Mouse (Mus musculus): Measurements from ENCODE around the gene Itpr3. TPM values are rescaled to one million over a fixed set of nuclear protein-coding genes. Genes with fewer than 3 reads are reported as not detected.

The Itpr3 gene
- 1 to 10 TPM; 4.6 to 6.8 TPM for total RNA-seq (2021)

DNA sequence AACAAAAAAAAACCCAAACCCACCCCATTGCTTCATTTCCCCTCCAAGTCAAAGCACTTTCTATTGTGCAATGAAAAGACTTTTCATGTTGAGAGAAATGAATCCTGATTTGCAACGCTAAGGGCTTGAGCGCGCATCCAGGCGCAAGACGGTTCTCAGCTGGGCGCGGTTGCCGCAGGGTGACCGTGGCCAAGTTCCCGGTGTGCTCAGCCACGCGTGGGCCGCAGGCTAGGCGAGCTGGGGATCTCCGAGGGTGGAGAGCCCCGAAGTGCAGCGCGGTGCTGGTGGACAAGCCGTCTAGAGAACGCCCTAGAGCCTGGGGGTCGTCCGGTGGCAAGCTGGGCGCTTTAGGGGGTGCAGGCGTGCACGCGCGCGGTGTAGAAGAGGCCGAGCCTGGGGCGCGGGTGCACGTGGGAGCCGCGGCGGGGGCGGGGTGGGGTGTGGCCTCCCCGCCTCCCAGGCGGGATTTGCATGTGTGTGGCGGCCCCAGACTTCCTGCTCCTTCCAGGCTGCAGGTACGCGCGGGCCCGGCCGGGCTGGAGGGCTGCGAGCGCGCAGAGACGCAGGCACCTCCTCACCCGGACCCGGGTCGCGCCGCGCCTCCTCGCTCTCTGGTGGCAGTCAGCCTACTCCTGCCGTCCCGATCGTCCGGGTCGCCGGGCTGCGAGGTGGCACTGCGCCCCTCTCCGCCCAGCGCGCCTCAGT, at the start of gene Itpr3:
Gene Itpr3 (plus strand): TSS at position 493 of the 705 bp plus-strand sequence.
- intact Hi-C loops (cut with DNase I): no loop called here

DNA sequence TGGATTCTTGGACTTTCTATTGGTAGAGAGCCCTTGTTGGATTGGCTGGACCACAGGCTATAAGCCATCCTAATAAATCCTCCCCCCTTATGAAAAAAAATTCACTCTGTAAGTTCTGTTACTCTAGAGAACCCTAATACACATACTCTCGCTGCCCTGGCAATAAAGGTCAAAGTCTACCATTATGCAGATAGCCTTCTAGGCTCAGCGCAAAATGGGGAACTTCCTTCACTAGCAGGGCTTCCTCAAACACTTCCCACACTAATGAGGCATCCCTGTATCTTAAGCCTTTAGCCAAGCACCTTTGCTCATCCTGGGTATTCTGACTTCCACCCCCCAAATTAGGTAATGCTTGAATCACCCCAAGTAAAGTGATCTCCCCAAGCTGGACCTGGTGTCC, 48.8 kb upstream of the Itpr3 start:
- intact Hi-C loops (cut with DNase I): no loop called here
- no peak for DNase-seq (ENCODE audit: low spot score)

More for the DNA sequence above, at the start of gene Itpr3:
- DNase-seq (ENCODE audit: low spot score): peak; percentile 67

DNA sequence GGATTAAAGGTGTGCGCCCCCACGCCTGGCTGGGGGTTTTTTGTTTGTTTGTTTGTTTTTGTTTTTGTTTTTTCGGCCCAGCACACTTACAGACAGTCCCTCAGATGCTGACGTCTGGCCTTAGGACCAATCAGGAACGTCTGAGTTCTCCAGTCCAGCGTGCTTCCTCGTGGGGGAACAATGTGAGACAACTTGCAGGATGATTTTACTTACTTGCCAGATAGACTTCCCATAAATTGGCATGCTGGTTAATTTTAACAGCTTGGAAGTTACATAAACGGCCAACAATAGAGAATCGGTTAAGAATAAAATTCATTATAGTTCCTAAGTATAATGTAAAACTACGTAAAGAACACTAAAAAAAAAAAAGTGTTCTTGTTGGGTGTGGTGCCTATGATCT, 45.9 kb upstream of the Itpr3 start:
- intact Hi-C loops (cut with DNase I): no loop called here
- no peak for DNase-seq (ENCODE audit: low spot score)

DNA sequence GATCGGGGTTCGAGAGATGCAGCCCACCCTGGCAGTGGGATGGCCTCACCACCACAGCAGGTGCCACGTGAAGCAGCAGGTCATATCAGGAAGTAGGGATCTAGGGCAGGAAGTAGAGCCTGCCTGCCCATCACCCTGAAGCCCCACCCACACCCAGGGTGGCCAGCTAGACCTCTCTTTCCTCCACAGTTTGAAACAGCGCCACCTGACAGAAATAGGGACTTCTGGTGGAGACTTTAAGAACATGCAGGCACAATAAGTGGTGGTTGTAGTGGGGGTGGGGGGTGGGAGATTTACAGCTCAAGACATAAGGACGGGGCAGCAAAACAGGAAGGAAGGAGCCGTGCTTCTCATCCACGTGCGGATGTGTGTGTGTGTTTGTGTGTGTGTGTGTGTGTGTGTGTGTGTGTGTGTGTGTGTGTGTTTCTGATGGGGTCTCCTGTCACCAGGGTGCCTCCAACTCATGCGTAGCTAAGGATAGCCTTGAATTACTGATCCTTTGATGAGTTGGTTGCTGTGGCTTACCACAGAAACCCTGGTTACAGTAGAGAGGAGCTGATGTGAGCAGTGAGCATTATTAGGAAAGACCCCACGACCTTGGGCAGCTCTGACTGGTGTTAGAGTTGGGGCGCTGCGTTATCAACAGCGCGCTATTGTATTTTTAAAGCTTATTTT, 45.0 kb upstream of the Itpr3 start:
- intact Hi-C loops (cut with DNase I): no loop called here
- DNase-seq (ENCODE audit: low spot score): no peak

DNA sequence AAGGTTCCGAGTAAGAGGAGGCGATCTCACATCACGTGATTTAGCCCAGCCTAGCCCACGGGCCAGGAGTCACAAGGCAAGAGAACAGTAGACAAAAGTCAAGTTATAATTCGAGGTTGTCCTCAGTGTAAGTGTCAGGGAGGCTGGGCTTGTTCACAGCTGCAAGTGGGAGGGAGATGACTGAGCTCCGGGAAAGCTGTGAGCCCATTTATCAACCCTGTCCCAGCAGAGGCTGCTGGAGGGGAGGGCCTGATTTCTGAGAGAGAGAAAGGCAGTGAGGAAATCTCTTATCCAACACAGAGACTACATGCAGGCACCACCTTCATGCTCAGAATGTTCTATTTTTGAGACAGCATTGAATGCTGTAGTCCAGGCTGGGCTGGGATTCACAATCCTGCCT, 44.2 kb upstream of the Itpr3 start:
- intact Hi-C loops (cut with DNase I): no loop called here
- DNase-seq (ENCODE audit: low spot score): no peak

DNA sequence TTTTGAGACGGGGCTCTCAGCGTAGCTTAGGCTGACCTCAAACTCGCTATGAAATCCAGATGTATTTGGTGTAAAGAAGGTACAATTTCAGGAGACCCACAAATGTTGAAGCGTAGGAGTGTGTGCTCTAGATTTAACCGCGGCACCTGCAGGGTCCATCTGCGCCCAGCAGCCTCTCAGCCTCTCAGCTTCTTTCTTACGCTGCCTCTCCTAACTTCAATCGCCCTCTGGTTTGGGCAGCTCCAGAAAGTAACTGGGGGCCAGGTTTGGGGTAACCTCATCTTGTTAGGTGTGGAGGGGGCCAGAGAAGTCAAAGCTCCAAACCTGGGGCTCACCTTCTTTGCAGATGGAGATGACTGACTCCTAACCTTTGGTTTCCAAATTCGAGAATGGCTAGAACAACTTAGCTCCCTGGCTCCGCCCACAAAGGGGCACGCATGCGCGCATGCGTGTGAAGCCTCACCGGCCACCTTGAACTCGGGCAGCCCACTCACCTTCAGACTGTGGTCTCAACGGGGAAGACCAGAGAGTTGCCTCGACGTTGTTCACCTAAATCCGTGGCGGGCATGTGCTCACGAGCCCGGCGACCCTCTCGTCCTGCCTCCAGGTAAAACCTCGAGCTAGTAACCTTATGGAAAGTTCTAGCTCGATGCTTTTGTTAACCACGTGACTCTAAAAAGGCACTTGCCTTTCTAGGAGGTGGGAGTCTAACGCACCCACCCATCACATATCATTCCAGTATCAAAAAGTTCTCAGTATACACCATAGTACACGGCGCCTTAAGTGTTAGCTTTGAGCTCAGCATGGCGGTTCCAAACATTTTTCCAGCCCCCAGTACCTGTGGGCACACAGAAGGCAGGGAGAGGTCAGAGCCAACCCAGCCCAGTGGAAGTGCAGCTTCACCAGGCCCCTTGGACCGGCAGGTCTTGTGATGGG, 39.3 kb upstream of the Itpr3 start:
- peak; percentile 60 for DNase-seq (ENCODE audit: low spot score)
- intact Hi-C loops (cut with DNase I): no loop called here

DNA sequence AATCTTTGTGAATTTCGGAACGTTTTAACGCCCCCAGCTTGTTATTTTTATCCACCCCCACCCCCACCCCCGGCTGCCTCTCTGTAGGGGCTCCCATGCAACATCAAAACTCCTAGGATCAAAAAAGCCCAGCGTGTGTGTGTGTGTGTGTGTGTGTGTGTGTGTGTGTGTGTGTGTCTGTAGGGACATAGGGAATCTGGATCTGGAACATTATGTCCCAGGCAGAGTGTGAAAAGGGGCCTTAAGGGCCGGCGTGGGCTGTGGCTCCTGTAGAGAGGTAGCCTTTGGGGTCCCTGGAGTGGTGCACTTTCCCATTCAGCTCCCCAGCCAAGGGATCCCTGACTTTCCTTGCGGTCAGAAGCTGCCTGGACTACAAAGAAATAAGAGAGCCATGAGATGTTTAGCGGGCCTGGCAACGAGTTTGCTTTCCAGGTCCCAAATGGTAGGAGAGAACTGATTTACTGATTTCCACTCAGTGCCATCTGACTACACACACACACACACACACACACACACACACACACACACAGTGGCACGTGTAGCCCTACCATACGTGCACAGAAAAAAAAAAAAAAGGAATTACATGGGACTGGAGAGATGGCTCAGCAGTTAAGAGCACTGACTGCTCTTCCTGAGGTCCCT, 38.4 kb upstream of the Itpr3 start:
- intact Hi-C loops (cut with DNase I): no loop called here
- no peak for DNase-seq (ENCODE audit: low spot score)

DNA sequence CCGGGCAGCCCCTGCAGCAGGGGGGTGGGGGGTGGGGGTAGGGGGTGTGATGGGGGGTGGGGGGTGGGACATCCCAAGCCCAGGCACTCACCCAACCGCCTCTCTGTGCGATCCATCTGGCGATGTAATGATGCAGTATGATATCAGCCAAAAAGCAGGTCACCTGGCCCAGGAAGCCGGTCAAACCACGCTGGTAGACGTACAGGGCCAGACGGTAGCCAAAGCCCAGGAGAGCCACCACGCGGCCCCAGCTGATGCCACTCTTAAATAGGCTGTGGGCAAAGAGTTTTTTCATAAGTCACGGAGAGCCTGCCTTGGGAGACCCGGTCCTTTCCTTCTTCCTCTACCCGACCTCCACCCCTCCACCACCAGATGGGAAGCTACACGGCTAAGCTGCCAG, 36.0 kb upstream of the Itpr3 start:
- no peak for DNase-seq (ENCODE audit: low spot score)
- intact Hi-C loops (cut with DNase I): loop anchor here (2.0 kb wide), 1 partner anchor 48 kb away; the partner anchor contains the start of gene Zbtb9

DNA sequence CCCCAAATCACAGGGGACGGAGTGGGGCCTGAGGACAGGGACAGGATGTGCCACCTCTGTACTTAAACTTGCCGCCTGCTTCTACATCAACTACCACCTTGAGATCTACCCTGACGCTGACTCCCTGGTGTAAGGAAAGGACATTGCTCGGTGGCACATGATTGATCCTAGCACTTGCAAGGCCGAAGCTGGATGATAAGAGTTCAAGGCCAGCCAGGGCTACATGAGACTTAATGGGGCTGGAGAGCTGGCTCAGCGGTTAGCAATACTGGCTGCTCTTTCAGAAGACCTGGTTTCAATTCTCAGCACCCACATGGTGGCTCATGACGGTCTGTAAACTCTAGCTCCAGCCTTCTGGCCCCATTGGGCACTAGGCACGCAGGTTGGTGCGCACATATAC, 35.4 kb upstream of the Itpr3 start:
- intact Hi-C loops (cut with DNase I): loop anchor here (2.0 kb wide), 1 partner anchor 49 kb away; the partner anchor contains the start of gene Zbtb9
- no peak for DNase-seq (ENCODE audit: low spot score)

DNA sequence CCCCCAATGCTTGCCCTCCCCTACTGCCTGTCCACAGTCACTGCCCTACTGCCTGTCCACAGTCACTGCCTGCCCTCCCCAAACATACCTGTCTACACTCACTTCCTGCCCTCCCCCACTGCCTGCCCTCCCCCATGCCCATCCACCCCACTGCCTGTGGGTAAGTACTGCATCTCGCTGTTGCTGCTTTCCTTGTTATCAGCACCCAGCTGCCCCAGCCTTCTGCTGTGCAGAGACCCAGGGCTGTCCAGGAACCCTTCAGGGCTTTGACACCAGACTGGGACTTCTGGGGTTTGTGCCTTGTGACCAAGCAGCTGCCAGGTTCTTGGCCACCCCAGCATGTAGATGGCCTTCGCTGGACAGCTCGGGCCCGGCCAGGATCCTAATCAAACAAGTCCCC, 33.8 kb upstream of the Itpr3 start:
- intact Hi-C loops (cut with DNase I): no loop called here
- no peak for DNase-seq (ENCODE audit: low spot score)

DNA sequence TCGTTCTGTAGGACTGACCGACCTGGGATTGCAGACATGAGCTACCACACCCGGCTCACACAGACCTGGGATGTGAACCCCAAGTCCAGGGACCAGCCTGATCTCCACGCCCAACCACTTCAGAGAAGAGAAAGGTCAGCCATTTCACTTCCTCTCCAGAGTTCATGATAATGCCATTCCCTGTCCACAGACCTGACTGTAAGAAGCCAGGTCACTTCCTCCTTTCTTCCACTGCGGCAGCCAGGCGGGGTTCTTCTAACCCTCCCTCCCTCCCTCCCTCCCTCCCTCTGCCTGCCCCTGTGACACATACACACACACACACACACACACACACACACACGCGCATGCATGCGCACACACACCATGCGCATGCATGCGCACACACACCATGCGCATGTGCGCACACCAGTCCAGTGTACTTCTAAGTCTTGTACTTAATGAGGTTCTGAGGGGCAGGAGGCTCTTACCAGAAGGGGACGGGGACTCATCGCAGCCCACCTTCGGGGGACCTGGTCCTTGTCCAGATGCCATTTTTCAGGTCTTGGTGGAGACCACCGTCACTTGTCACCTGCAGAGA, 31.7 kb upstream of the Itpr3 start:
- intact Hi-C loops (cut with DNase I): no loop called here
- DNase-seq (ENCODE audit: low spot score): no peak

DNA sequence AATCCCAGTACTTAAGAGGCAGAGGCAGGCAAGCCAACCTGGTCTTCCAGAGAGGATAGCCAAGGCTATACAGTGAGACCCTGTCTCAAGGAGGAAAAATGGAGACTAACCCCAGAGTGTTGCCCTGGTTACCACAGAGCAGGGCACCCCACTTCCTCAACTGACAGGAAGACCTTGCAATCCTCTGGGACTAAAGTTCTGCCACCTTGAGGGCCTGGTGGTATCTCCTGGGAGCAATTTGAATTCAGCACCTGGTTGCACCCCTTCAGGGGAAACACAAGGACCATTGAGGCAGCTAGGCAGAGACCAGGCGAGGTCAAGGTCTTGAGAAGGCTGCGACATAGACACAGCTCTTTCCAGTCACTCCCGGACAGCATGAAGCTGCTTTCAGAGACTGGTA, 31.2 kb upstream of the Itpr3 start:
- intact Hi-C loops (cut with DNase I): no loop called here
- DNase-seq (ENCODE audit: low spot score): no peak

DNA sequence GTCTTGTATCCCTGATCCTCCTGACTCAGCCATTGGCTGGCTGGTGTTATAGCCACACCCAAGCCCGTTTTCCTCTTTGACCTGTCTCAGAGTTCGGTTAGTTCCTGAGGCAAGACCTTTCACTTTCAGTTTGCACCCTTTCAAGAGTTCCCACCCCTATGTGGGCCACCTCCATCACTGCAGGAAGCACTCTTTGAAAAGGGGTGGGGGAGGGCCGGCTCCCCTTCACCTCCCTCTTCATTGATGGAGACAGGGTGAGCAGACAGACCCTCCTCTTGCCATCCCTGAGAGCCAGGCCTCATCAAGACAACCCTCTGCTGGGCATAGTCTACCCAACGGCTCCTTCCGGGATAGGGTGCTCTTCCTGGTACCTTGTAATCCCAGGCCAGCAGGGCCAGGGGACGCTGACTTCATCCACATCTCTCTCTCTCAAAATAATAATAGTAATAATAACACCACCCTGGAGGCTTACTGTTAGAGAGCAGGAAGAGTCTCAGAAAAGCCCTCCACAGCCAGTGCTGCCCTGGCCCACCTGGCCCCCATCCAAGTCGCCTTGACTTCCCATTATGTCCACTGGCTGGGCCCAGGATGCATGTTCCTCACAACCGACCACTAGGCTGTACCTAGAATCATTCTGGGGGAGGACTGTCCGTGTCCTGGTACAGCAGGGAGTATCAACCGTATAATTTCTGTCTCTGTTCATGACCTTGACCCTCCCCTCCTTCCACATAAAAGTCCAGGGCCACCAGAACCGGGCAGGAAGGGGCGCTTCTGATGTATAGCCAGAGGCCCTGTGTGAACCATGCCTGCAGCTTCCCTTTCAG, 29.4 kb upstream of the Itpr3 start:
- no peak for DNase-seq (ENCODE audit: low spot score)
- intact Hi-C loops (cut with DNase I): no loop called here

DNA sequence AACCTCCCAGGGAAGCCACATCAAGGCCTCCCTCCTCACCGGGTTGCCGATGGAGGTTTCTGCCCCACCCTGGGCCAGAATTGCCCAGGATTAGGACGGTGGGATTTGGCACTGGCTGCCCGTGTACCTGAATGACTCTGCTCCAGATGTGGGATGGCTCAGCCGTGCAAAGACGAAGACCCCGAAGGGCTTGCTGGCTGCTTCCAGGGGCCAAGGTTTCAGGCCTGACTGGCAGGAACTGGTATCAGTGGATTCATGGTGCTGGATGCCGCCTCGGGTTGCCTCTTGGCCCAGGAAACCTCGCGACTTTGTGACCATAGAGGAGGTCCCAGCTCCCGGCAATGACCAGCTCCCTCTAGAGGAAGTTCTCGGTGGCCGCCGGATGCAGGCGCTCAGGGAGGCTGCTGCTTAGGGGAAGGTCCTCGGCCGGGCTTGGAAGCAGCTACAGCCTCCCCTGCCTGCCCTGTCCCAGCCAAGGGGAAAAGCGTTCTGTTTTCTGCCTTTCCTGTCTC, 28.8 kb upstream of the Itpr3 start:
- DNase-seq (ENCODE audit: low spot score): peak; percentile 82
- intact Hi-C loops (cut with DNase I): no loop called here

DNA sequence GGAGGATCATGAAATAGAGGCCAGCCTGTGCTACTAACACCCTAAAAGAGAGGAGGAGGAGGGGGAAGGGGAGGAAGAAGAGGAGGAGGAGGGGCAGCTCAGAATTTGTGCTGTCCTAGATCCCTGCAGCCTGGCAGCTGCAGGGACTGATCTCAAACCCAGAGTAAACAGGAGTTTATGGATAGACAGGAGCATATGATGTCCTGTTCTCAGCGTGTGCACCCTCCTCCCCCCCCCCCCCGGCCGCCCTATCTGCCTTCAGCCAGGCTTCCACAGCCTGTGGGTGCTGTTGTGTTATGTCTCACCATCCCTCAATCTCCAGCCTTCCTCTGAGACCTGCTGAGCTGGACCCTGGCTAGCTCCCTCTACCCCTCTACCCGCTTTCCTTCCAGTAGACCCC, 28.2 kb upstream of the Itpr3 start, which contains the start of gene Bak1:
Gene Bak1 (minus strand): TSS at position 101 of the 400 bp plus-strand sequence.
- DNase-seq (ENCODE audit: low spot score): no peak
- intact Hi-C loops (cut with DNase I): no loop called here

DNA sequence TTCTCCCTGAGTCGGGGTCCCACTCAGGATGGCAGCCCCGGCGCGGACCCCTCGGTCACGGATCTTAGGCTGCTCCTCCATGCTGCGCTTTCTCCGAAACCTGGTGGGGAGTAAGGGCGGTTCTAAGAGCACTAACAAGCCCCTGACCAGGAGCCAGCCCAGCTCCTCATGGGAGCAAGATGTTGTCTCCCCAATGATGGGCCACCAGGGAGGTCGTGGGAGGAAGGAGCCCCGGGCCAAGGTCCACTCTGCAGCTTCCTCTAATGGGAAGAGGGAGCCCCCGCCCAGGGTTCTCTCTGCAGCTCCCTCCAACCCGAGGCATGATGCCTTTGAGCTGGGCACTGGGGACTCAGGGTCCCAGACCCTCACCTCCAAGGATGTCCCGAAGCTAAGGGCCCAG, 27.7 kb upstream of the Itpr3 start:
- intact Hi-C loops (cut with DNase I): no loop called here
- DNase-seq (ENCODE audit: low spot score): no peak

DNA sequence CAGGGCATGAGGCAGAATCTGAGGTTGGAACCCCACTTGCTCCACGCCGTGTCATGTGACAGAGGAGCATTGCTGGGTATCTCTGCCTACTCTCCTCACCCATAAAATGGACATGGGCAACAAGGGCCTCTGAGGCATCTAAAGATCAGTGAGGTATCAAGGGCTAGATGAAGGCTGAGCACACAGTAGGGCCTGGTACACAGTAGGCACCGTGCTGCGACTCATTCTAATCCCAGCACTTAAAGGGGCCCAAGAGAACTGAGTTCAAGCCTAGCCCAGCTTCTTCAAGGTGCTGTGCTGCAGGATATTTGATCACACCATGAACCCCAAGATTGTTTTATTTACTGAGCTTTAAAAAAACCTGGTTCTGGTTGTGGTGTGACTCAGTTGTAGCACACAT, 26.2 kb upstream of the Itpr3 start:
- no peak for DNase-seq (ENCODE audit: low spot score)
- intact Hi-C loops (cut with DNase I): loop anchor here (5.0 to 10.0 kb wide), 2 partner anchors 161 to 494 kb away; partner anchors contain the start of gene Grm4

DNA sequence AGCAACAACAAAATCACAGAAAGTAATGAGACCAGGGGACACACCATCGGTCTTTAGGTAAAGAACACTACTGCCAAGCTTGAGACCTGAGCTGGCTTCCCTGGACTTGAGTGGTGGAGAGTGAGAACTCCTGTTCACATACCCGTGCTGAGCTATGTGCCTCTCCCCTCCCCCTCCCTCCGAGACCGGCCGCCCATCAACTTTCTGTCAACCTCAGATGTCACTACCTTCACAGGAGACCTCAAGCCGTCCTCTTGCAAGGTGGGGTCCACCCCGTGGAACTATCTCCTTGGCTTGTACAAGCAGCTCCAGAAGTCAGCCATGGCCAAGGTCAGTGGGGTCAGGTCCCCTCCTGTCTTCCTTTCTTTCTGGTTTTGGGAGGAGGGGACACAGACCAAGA, 24.8 kb upstream of the Itpr3 start:
- no peak for DNase-seq (ENCODE audit: low spot score)
- intact Hi-C loops (cut with DNase I): loop anchor here (5.0 to 10.0 kb wide), 2 partner anchors 160 to 492 kb away; partner anchors contain the start of gene Grm4
